Mouse (Mus musculus) heart, embryonic 14.5 days (tissue): Measurements from ENCODE around the gene Iqgap3. TPM values are rescaled to one million over a fixed set of nuclear protein-coding genes. Genes with fewer than 3 reads are reported as not detected.

Experiments
- ATAC-seq: fragments of 200-750 bp; cut with Nextera tagmentation; 2 replicates; pipeline ENCODE4 v1.8.0; 2017; ENCODE audit warnings: low read depth, moderate TSS enrichment; ENCODE audit not compliant: insufficient number of reproducible peaks, insufficient read depth, low FRiP score
- H3K27ac ChIP-seq, 2 experiments: fragments of 200-500 bp in 1 of 2; fragments of 300-500 bp in 1 of 2; sonication (generic) in 1 of 2; replicated peaks in 1 of 2; 2 replicates each; pipeline ENCODE4 v1.5.1; 2012 to 2014; ENCODE audit warnings: low read depth in 2 of 2, low read length in 2 of 2, control low read depth in 1 of 2, mild to moderate bottlenecking in 1 of 2, mixed read lengths in 1 of 2; ENCODE audit not compliant: control insufficient read depth in 1 of 2, insufficient read depth in 1 of 2
- H3K27me3 ChIP-seq: fragments of 300-500 bp; sonication (generic); 2 replicates; pipeline ENCODE4 v1.6.1; 2014; ENCODE audit warnings: mild to moderate bottlenecking, low read length, control low read depth; ENCODE audit not compliant: control insufficient read depth, insufficient read depth
- H3K36me3 ChIP-seq: fragments of 300-500 bp; sonication (generic); 2 replicates; pipeline ENCODE4 v1.6.1; 2014; ENCODE audit warnings: mild to moderate bottlenecking, control low read depth, low read length, mixed read lengths; ENCODE audit not compliant: control insufficient read depth, insufficient read depth
- H3K4me1 ChIP-seq, 2 experiments: fragments of 200-500 bp in 1 of 2; fragments of 300-500 bp in 1 of 2; sonication (generic) in 1 of 2; 2 replicates each; pipeline ENCODE4 v1.6.1; 2012 to 2014; ENCODE audit warnings: low read length in 2 of 2, control low read depth in 1 of 2, mixed read lengths in 1 of 2; ENCODE audit not compliant: control insufficient read depth in 2 of 2, insufficient read depth in 2 of 2
- H3K4me2 ChIP-seq: fragments of 300-500 bp; sonication (generic); 2 replicates; pipeline ENCODE4 v1.6.1; 2014; ENCODE audit warnings: mild to moderate bottlenecking, low read length
- H3K4me3 ChIP-seq, 2 experiments: fragments of 200-500 bp in 1 of 2; fragments of 300-500 bp in 1 of 2; sonication (generic) in 1 of 2; 2 replicates each; pipeline ENCODE4 v1.5.1; 2012 to 2014; ENCODE audit warnings: low read length in 2 of 2, mild to moderate bottlenecking in 2 of 2, control low read depth in 1 of 2, low read depth in 1 of 2, moderate library complexity in 1 of 2; ENCODE audit not compliant: control insufficient read depth in 1 of 2, insufficient read depth in 1 of 2
- H3K9ac ChIP-seq: fragments of 300-500 bp; sonication (generic); 2 replicates; pipeline ENCODE4 v1.6.1; 2014; ENCODE audit warnings: mild to moderate bottlenecking, low read length
- H3K9me3 ChIP-seq: fragments of 300-500 bp; sonication (generic); 2 replicates; pipeline ENCODE4 v1.6.1; 2016; ENCODE audit warnings: low read length, control low read depth; ENCODE audit not compliant: control insufficient read depth
- WGBS: fragments of 180-500 bp; shearing (Covaris S2); extraction: QIAGEN DNeasy Blood & Tissue Kit; methylation state at CpG from one replicate; pipeline ENCODE4 v1.1.7; 2014; 5-methylcytosine and 5-hydroxymethylcytosine counted together
- polyA plus RNA-seq: library from polyadenylated mRNA; unstranded; fragments of >200 nt; fragmentation: Nextera tagmentation; extraction: Ambion mirVana; gene quantifications from 2 replicates; pipeline ENCODE4 v1.2.1, GENCODE M21; 2014

The Iqgap3 gene
- polyA plus RNA-seq, 1 experiment from 2014 or later, result 22.8 TPM

GRCm38 (mm10) chr3:88150061-88150998 lies 68.6 kb downstream of the Iqgap3 start:
- peak; percentile 55 for ATAC-seq

GRCm38 (mm10) chr3:88150999-88151364 lies 69.2 kb downstream of the Iqgap3 start:
- H3K9me3 ChIP-seq, result no peaks in the 10 kb centered on the region
- peak overlapping the region; percentile 81 for H3K9ac ChIP-seq
- H3K4me2 ChIP-seq, result peak overlapping the region; percentile 82
- H3K36me3 ChIP-seq, result peaks cover 14% of the 10 kb centered on the region
- ATAC-seq, result no peak
- peaks cover 54 to 80% of the 10 kb centered on the region in 2 experiments for H3K4me1 ChIP-seq
- H3K4me3 ChIP-seq, result no peak overlapping the region
- H3K27ac ChIP-seq, result peak overlapping the region; percentile 89 to 100
- H3K27me3 ChIP-seq, result no peaks in the 10 kb centered on the region
- 58% methylated on average over 3 of the region's 3 CpGs for WGBS

More at GRCm38 (mm10) chr3:88150061-88150998, 68.6 kb downstream of the Iqgap3 start:
- WGBS, result 11% methylated on average over 13 of the region's 14 CpGs
- Histone ChIP-seq H3K9ac (peak overlapping the region; percentile 81), H3K27me3 (no peaks in the 10 kb centered on the region), H3K27ac (peak overlapping the region; percentile 99 to 100), H3K4me3 (peak overlapping the region; percentile 23 to 29), H3K9me3 (no peaks in the 10 kb centered on the region), H3K36me3 (peaks cover 12% of the 10 kb centered on the region), H3K4me2 (peak overlapping the region; percentile 82), H3K4me1 (peaks cover 60 to 81% of the 10 kb centered on the region in 2 experiments)

- H3K4me1 ChIP-seq, result peaks cover 44 to 69% of the 10 kb centered on the region in 2 experiments
- H3K9ac ChIP-seq, result no peak overlapping the region
- H3K4me3 ChIP-seq, result no peak overlapping the region
- H3K27me3 ChIP-seq, result no peaks in the 10 kb centered on the region
- peak overlapping the region in 1 of 2 experiments; percentile 31; a peak in 1 of 4 replicates for H3K27ac ChIP-seq
- no peak for ATAC-seq
- H3K9me3 ChIP-seq, result no peaks in the 10 kb centered on the region
- peaks cover 22% of the 10 kb centered on the region for H3K36me3 ChIP-seq
- WGBS, result 73% methylated on average over 3 of the region's 3 CpGs
- H3K4me2 ChIP-seq, result no peak overlapping the region
These were observed 70.3 kb downstream of the Iqgap3 start for GRCm38 (mm10) chr3:88152056-88152455.

GRCm38 (mm10) chr3:88153290-88154011 lies 71.7 kb downstream of the Iqgap3 start:
- H3K4me2 ChIP-seq, result no peak overlapping the region
- H3K4me1 ChIP-seq, result peaks cover 30 to 63% of the 10 kb centered on the region in 2 experiments
- H3K36me3 ChIP-seq, result peaks cover 36% of the 10 kb centered on the region
- H3K4me3 ChIP-seq, result no peak overlapping the region
- no peaks in the 10 kb centered on the region for H3K9me3 ChIP-seq
- ATAC-seq, result no peak
- H3K27ac ChIP-seq, result peak overlapping the region in 1 of 2 experiments; percentile 25; a peak in 1 of 4 replicates
- no peak overlapping the region for H3K9ac ChIP-seq
- 69% methylated on average over 3 of the region's 3 CpGs for WGBS
- no peaks in the 10 kb centered on the region for H3K27me3 ChIP-seq

GRCm38 (mm10) chr3:88154236-88154635 lies 72.5 kb downstream of the Iqgap3 start:
- Histone ChIP-seq H3K27me3 (no peaks in the 10 kb centered on the region), H3K4me1 (peaks cover 22 to 55% of the 10 kb centered on the region in 2 experiments), H3K4me3 (no peak overlapping the region), H3K9ac (no peak overlapping the region), H3K27ac (no peak overlapping the region), H3K36me3 (peaks cover 44% of the 10 kb centered on the region), H3K9me3 (no peaks in the 10 kb centered on the region), H3K4me2 (no peak overlapping the region)
- ATAC-seq, result no peak
- WGBS, result 83% methylated on average over 2 of the region's 2 CpGs

GRCm38 (mm10) chr3:88156817-88157216 lies 75.0 kb downstream of the Iqgap3 start:
- Histone ChIP-seq H3K4me3 (no peak overlapping the region), H3K4me1 (peaks cover 0 to 29% of the 10 kb centered on the region in 2 experiments; a peak in 3 of 4 replicates), H3K36me3 (peaks cover 70% of the 10 kb centered on the region), H3K27me3 (no peaks in the 10 kb centered on the region), H3K27ac (no peak overlapping the region), H3K9ac (no peak overlapping the region), H3K4me2 (no peak overlapping the region), H3K9me3 (no peaks in the 10 kb centered on the region)
- ATAC-seq, result no peak

- Histone ChIP-seq H3K9ac (no peak overlapping the region), H3K36me3 (peaks cover 81% of the 10 kb centered on the region), H3K27ac (no peak overlapping the region), H3K9me3 (no peaks in the 10 kb centered on the region), H3K4me2 (no peak overlapping the region), H3K4me3 (no peak overlapping the region), H3K4me1 (peaks cover 0 to 22% of the 10 kb centered on the region in 2 experiments; a peak in 3 of 4 replicates), H3K27me3 (no peaks in the 10 kb centered on the region)
- 27% methylated on average over 23 of the region's 23 CpGs for WGBS
- ATAC-seq, result no peak
These were observed 76.2 kb downstream of the Iqgap3 start for GRCm38 (mm10) chr3:88157771-88158597.
